Mouse (Mus musculus) stomach, embryonic 15.5 days (tissue): ENCODE measurements around the gene Cdrt4. TPM values are rescaled to one million over a fixed set of nuclear protein-coding genes. Genes with fewer than 3 reads are reported as not detected.

Experiments used
- ATAC-seq: fragments of 200-750 bp; cut with Nextera tagmentation; 2 replicates; pipeline ENCODE4 v1.8.0; 2017; ENCODE audit warnings: low read depth, moderate number of reproducible peaks, moderate TSS enrichment; ENCODE audit not compliant: insufficient read depth, low FRiP score
- H3K27ac ChIP-seq: fragments of 300-500 bp; sonication (generic); 2 replicates; pipeline ENCODE4 v1.5.1; 2015; ENCODE audit warnings: mild to moderate bottlenecking, inconsistent platforms
- H3K27me3 ChIP-seq: fragments of 300-500 bp; sonication (generic); replicated peaks from 2 replicates; pipeline ENCODE4 v1.6.1; 2015; ENCODE audit warnings: inconsistent platforms
- H3K36me3 ChIP-seq: fragments of 300-500 bp; sonication (generic); 2 replicates; pipeline ENCODE4 v1.6.1; 2015; ENCODE audit warnings: inconsistent platforms
- H3K4me1 ChIP-seq: fragments of 300-500 bp; sonication (generic); 2 replicates; pipeline ENCODE4 v1.6.1; 2015; ENCODE audit warnings: inconsistent platforms
- H3K4me2 ChIP-seq: fragments of 300-500 bp; sonication (generic); 2 replicates; pipeline ENCODE4 v1.6.1; 2015; ENCODE audit warnings: mild to moderate bottlenecking, inconsistent platforms
- H3K4me3 ChIP-seq: fragments of 300-500 bp; sonication (generic); replicated peaks from 2 replicates; pipeline ENCODE4 v1.5.1; 2015; ENCODE audit warnings: inconsistent platforms
- H3K9ac ChIP-seq: fragments of 300-500 bp; sonication (generic); 2 replicates; pipeline ENCODE4 v1.6.1; 2015; ENCODE audit warnings: inconsistent platforms
- H3K9me3 ChIP-seq: fragments of 300-500 bp; sonication (generic); 2 replicates; pipeline ENCODE4 v1.6.1; 2016; ENCODE audit warnings: inconsistent platforms
- WGBS: fragments of 180-500 bp; shearing (Covaris S2); methylation state at CpG from one replicate; pipeline ENCODE4 v1.1.7; 2015; 5-methylcytosine and 5-hydroxymethylcytosine counted together
- polyA plus RNA-seq: library from polyadenylated mRNA; unstranded; fragments of >200 nt; fragmentation: Nextera tagmentation; extraction: Ambion mirVana; gene quantifications from 2 replicates; pipeline ENCODE4 v1.2.1, GENCODE M21; 2015

The Cdrt4 gene
- polyA plus RNA-seq, 1 experiment from 2014 or later = 0.19 TPM

DNA sequence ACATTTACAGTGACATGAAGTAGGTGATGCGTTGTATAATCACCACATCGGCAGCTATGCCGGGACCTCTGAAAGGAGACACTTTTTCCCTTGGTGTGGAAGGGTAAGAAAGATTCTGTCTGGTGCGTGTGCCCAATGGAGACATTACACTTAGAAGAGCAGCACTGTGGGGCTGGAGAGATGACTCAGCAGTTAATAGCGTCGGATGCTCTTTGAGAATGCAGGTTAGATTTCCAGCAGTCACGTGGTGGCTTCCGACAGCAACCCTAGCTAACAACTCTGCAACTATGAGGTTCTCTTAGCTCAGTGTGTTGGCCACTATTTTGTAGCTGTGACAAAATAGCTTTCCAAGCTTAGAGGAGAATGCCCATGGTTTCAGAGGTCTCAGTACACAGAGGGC, 49.1 kb downstream of the Cdrt4 start:
- no peak overlapping the region for H3K9ac ChIP-seq
- H3K27me3 ChIP-seq = no peaks in the 10 kb centered on the region
- ATAC-seq = no peak
- H3K4me1 ChIP-seq = peaks cover 23% of the 10 kb centered on the region; the same call in 1 of the 2 replicates
- no peak overlapping the region for H3K4me2 ChIP-seq
- no peaks in the 10 kb centered on the region for H3K9me3 ChIP-seq
- H3K4me3 ChIP-seq = no peak overlapping the region
- no peaks in the 10 kb centered on the region for H3K36me3 ChIP-seq
- 87% methylated on average over 8 of the region's 8 CpGs for WGBS
- no peak overlapping the region for H3K27ac ChIP-seq

DNA sequence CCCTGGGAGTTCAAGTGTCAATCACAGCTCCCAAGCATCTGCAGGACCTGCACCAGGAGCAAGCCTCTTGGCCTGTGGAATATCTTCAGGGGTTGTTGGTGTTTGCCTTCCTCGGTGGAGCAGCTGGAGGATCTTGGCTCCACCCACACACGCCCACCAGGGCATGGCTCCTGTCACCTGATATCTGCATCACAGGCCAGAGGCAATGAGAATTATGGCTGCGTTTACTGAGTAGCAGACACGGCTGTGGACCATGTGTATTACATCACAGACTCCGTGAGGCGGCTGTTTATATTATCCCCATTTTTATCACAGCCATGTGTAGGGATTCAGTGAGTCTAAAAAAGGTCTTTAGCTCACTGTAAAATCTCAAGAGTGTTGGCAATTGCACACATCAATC, 53.6 kb downstream of the Cdrt4 start:
- 34% methylated on average over 6 of the region's 6 CpGs for WGBS
- peak; percentile 79; the same call in 1 of the 2 replicates for ATAC-seq
- no peaks in the 10 kb centered on the region for H3K27me3 ChIP-seq
- H3K4me3 ChIP-seq = no peak overlapping the region
- H3K36me3 ChIP-seq = no peaks in the 10 kb centered on the region
- H3K27ac ChIP-seq = peak overlapping the region; percentile 63
- H3K9ac ChIP-seq = no peak overlapping the region
- H3K9me3 ChIP-seq = no peaks in the 10 kb centered on the region
- H3K4me2 ChIP-seq = no peak overlapping the region
- H3K4me1 ChIP-seq = peaks cover 6% of the 10 kb centered on the region; the same call in 1 of the 2 replicates

DNA sequence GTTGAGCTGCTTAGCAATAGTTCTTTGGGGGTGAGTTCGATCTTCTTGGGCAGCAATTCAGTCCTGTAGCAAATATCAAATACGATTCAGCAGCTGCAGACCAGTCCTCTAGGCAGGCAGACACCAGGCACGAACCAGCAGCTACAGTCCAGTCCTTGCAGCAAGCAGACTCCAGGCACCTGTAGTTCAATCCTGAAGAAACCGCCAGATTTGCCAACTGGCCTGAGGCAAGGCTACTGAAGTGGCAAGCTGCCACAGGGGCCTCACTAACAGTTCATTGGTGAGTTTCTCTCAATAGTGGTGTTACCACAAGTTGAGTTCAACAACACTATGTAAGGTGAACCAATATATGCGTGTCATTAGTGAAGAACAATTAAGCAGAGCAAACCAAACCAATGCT, 56.4 kb downstream of the Cdrt4 start:
- Histone ChIP-seq H3K36me3 (no peaks in the 10 kb centered on the region), H3K4me3 (no peak overlapping the region), H3K4me1 (peaks cover 6% of the 10 kb centered on the region; the same call in 1 of the 2 replicates), H3K4me2 (no peak overlapping the region), H3K27me3 (no peaks in the 10 kb centered on the region), H3K27ac (no peak overlapping the region), H3K9me3 (no peaks in the 10 kb centered on the region), H3K9ac (no peak overlapping the region)
- ATAC-seq = no peak
- WGBS = 81% methylated on average over 5 of the region's 5 CpGs

DNA sequence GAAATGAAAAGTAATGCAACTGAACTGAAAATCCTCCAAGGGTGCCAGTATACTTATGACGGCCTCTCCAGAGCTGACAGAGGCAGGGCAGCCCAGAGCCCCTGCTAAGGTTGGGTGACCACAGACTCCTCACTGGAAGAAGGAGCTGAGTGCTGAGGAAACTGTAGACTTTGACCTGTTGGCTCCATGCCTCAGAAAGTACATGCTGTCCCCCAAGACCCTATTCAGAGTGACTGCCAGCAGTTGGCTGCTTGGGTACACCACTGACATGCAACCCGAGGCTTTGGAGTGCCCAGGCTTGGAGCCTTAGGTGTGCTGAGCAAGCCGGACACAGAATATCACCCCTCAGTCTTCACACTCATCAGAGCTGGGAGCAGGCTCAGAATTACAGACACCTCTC, 57.0 kb downstream of the Cdrt4 start:
- Histone ChIP-seq H3K27me3 (no peaks in the 10 kb centered on the region), H3K9me3 (no peaks in the 10 kb centered on the region), H3K4me2 (no peak overlapping the region), H3K4me3 (no peak overlapping the region), H3K27ac (no peak overlapping the region), H3K4me1 (peaks cover 6% of the 10 kb centered on the region; the same call in 1 of the 2 replicates), H3K36me3 (no peaks in the 10 kb centered on the region), H3K9ac (no peak overlapping the region)
- 88% methylated on average over 3 of the region's 3 CpGs for WGBS
- ATAC-seq = no peak

DNA sequence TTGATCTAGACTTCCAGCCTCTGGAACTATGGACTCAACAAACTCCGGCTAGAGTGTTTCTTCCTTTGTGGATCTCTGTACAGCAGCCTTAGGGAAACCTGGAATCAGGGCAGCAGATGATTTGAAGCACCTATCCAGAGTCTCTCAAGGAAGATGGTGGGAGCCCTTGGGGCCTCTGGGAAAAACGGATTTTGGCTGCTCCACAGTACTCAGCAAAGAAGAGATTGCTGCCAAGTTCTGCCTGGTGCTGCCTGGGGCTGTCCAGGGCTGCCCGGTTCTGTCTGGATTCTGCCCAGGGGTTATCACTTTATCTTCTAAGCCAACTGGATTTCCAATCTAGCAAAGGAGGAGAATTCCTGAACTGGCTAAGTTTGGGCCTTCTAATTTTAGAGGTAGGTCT, 58.8 kb downstream of the Cdrt4 start:
- Histone ChIP-seq H3K27ac (no peak overlapping the region), H3K9me3 (no peaks in the 10 kb centered on the region), H3K36me3 (no peaks in the 10 kb centered on the region), H3K9ac (no peak overlapping the region), H3K4me3 (no peak overlapping the region), H3K27me3 (no peaks in the 10 kb centered on the region), H3K4me2 (no peak overlapping the region), H3K4me1 (no peaks in the 10 kb centered on the region)
- ATAC-seq = no peak
- 52% methylated on average over 3 of the region's 3 CpGs for WGBS

DNA sequence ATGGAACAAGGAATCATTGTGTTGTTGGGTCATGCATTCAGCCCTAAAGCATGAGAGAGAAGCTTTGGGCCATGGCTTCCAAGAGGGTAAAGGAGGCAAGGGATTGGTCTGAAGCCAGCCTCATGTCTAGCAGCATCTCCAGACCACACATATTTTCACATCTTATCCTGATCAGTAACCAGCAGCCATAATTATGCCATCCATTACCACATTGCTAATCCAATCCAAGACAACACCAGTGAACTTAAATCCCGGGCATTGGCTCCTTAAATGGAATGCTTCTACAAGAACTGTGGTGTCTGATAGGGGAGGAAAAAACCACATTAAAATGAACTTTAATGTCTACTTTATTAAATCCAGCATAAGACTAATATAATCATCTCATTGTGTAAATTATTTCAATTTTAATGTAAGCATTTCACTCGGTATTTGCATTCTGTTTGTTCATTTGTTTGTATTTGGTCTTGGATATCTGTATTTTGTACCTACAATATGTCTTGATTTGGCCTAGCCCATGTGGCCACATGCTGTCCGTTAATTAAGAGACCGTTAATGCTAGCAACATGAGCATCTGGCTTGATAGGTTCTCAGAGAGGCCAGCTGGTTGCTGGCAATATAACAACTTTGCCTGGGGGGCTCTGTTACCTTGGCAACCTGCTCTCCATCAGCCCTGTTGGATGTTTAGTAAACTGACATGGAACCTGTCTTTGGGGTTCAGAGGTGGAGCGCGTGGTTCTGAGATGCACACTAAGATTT, 66.5 kb downstream of the Cdrt4 start:
- ATAC-seq = no peak
- WGBS = 79% methylated on average over 6 of the region's 6 CpGs
- no peak overlapping the region for H3K4me2 ChIP-seq

DNA sequence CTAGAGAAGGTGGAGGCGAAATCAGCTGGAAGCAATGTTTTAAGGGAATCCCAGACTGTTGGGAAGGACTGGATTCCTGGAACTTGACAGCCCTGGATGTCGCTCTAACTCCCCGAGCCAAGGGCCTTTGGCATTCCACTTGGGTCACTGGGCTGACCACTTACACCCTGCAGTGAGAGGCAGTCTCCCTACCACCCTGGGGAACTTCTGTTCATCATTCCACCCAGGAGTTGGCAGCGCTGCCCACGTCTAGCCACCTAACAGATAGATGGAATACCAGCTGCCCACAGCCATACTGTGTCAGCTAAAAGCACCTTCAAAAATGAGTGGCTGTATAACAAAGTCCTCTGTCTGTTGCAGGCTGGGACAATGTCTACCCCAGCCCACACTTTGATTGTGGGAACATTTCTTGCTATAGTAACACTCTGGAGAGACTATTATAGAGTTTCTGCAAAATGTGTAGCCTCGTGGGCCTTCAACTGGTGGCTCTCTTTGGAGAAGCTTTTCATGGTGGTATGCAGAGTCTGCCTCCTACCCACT, 67.2 kb downstream of the Cdrt4 start:
- H3K9ac ChIP-seq = no peak overlapping the region
- ATAC-seq = no peak
- no peaks in the 10 kb centered on the region for H3K9me3 ChIP-seq
- H3K4me1 ChIP-seq = 0 out of 2 replicates have a peak, but pooled peaks cover 12% of the 10 kb centered on the region
- H3K27me3 ChIP-seq = no peaks in the 10 kb centered on the region
- 83% methylated on average over 6 of the region's 6 CpGs for WGBS
- no peak overlapping the region for H3K4me3 ChIP-seq
- H3K27ac ChIP-seq = no peak overlapping the region
- no peaks in the 10 kb centered on the region for H3K36me3 ChIP-seq
- no peak overlapping the region for H3K4me2 ChIP-seq

More for the DNA sequence above, 66.5 kb downstream of the Cdrt4 start:
- no peaks in the 10 kb centered on the region for H3K36me3 ChIP-seq
- no peak overlapping the region for H3K4me3 ChIP-seq
- H3K4me1 ChIP-seq = 0 out of 2 replicates have a peak, but pooled peaks cover 12% of the 10 kb centered on the region
- H3K9me3 ChIP-seq = no peaks in the 10 kb centered on the region
- H3K9ac ChIP-seq = no peak overlapping the region
- H3K27me3 ChIP-seq = no peaks in the 10 kb centered on the region
- no peak overlapping the region for H3K27ac ChIP-seq

DNA sequence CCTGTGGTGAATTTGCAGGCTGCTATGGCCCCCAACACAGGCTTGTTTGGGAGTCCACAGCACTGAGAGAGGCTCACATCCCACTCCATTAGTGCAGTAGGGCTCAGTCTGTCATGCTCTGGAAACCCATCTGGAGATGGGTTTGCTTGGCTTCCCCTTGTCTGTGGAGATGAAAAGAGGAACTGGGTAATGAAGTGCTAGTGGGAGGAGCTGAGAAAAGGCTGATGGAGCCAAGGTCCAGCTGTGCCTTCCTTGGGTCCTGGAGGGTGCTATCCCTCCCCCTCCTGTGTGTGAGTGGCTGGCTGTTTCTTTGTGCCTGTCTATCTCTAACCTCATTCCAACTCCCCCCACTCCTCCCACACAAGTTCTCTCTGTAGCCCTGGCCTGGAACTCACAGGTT, 69.6 kb downstream of the Cdrt4 start:
- H3K27me3 ChIP-seq = no peaks in the 10 kb centered on the region
- H3K4me2 ChIP-seq = no peak overlapping the region
- 0 out of 2 replicates have a peak, but pooled peaks cover 29% of the 10 kb centered on the region for H3K4me1 ChIP-seq
- no peak overlapping the region for H3K4me3 ChIP-seq
- H3K27ac ChIP-seq = peak overlapping the region; percentile 45; the same call in 1 of the 2 replicates
- no peaks in the 10 kb centered on the region for H3K36me3 ChIP-seq
- H3K9ac ChIP-seq = no peak overlapping the region
- ATAC-seq = no peak; the same call in 1 of the 2 replicates
- no peaks in the 10 kb centered on the region for H3K9me3 ChIP-seq

DNA sequence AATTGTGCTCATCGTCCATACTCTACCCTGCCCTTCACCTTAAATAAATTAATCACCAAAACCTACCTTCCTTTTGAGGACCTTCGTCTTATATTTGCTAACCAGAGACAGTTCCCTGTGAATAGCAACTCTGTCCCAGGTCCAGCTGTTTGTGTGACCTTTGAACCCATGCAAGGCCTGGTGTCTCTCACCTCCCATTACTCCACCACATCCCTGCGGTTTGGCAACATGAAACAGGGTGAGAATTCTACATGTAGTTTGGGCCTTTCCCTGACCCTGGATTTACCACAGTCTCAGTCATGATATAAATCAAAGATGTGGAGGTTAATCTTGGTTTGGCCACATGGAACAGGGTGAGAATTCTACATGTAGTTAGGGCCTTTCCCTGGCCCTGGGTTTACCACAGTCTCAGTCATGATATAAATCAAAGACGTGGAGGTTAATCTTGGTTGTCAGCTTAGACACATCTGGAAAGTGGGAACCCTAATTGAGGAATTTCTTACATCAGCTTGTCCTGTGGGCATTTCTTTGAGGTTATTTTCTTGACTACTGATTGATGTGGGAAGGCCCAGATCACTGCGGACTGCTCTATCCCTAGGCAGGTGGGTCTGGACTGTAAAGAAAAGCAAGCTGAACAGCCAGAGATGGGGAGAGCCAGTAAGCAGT, 70.3 kb downstream of the Cdrt4 start:
- H3K27me3 ChIP-seq = no peaks in the 10 kb centered on the region
- no peaks in the 10 kb centered on the region for H3K36me3 ChIP-seq
- H3K4me3 ChIP-seq = no peak overlapping the region
- no peak overlapping the region for H3K9ac ChIP-seq
- no peak overlapping the region for H3K4me2 ChIP-seq
- ATAC-seq = no peak
- H3K4me1 ChIP-seq = peaks cover 32% of the 10 kb centered on the region; the same call in 1 of the 2 replicates
- 51% methylated on average over 5 of the region's 5 CpGs for WGBS
- no peaks in the 10 kb centered on the region for H3K9me3 ChIP-seq
- 0 out of 2 replicates have a peak overlapping the region, but pooled peaks have one; percentile 45 for H3K27ac ChIP-seq

DNA sequence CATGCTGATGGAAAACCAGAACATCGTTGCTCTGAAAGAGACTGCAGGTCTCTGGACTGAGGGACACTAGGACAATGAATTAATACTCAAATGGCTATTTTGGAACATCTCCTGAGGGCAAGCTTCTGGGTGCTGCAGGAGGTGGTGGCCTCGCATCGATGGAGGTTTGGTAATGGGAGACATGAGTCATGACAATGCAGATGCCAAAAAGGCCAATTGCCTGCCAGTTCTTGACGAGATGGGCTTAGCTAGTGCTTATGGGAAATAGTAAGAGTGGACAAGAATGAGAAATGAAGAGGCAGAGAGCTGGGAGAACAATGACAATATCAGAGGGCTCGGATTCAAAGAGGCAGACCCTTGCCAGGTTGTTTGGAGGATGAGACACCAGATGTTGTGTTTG, 72.5 kb downstream of the Cdrt4 start:
- peak overlapping the region; percentile 73 for H3K27ac ChIP-seq
- peaks cover 35% of the 10 kb centered on the region; the same call in 1 of the 2 replicates for H3K4me1 ChIP-seq
- no peak overlapping the region for H3K4me3 ChIP-seq
- no peaks in the 10 kb centered on the region for H3K27me3 ChIP-seq
- H3K4me2 ChIP-seq = no peak overlapping the region
- no peak for ATAC-seq
- no peaks in the 10 kb centered on the region for H3K36me3 ChIP-seq
- no peaks in the 10 kb centered on the region for H3K9me3 ChIP-seq
- WGBS = 56% methylated on average over 5 of the region's 5 CpGs
- H3K9ac ChIP-seq = no peak overlapping the region

DNA sequence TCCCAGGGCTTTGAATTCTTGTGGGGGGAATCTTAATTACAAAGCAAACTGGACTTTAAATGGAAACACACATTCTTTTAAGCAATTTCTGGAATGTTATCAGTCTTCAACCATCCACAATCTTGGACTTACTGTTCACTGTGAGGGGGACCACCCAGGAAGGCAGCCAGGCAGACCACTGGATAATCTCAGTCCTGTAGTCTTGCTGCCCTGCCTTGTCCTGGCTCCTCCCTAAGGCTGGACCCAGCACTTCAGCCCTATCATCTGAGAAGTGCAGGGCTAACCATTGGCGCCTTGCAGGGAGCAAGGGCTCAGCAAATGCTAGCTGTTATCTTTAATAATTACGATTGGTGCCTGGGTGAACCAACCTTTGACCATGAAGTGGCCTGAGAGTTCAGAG, 73.1 kb downstream of the Cdrt4 start:
- Histone ChIP-seq H3K4me2 (no peak overlapping the region), H3K9me3 (no peaks in the 10 kb centered on the region), H3K27me3 (no peaks in the 10 kb centered on the region), H3K4me1 (peaks cover 38% of the 10 kb centered on the region; the same call in 1 of the 2 replicates), H3K27ac (peak overlapping the region; percentile 73), H3K4me3 (no peak overlapping the region), H3K9ac (no peak overlapping the region), H3K36me3 (no peaks in the 10 kb centered on the region)
- no peak for ATAC-seq
- 37% methylated on average over 2 of the region's 2 CpGs for WGBS

DNA sequence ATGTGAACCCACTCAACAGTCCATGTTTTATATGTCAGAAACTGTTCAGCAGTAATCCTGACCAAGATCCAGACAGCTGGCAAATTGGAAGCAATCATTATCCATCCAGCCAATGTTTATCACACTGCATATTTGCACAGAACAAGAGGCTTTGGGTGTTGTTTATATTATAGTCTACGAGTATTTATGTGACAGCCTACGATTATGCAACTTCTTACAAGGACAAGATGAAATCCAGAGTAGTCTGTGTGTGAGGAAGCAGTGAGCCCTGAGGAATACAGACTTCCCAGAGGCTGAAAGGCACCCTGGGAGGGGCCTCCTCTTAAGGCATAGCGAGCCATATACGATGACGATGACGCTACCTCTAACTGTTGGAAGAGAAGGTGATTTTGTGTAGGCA, 74.5 kb downstream of the Cdrt4 start:
- H3K9ac ChIP-seq = no peak overlapping the region
- H3K9me3 ChIP-seq = no peaks in the 10 kb centered on the region
- ATAC-seq = peak; percentile 70
- H3K4me3 ChIP-seq = no peak overlapping the region
- no peaks in the 10 kb centered on the region for H3K36me3 ChIP-seq
- H3K27ac ChIP-seq = peak overlapping the region; percentile 62
- WGBS = 36% methylated on average over 6 of the region's 6 CpGs
- peaks cover 30% of the 10 kb centered on the region; the same call in 1 of the 2 replicates for H3K4me1 ChIP-seq
- H3K27me3 ChIP-seq = no peaks in the 10 kb centered on the region
- H3K4me2 ChIP-seq = no peak overlapping the region
